Mouse (Mus musculus): Measurements from ENCODE around the gene Olfr1295.

Olfr1295 gene

GRCm38 (mm10) chr2:111569581-111569980, at the start of gene Olfr1295:
Gene Olfr1295, minus strand, starts transcription at chr2:111569681.
- POLR2A ChIA-PET, result no interaction called here

DNA sequence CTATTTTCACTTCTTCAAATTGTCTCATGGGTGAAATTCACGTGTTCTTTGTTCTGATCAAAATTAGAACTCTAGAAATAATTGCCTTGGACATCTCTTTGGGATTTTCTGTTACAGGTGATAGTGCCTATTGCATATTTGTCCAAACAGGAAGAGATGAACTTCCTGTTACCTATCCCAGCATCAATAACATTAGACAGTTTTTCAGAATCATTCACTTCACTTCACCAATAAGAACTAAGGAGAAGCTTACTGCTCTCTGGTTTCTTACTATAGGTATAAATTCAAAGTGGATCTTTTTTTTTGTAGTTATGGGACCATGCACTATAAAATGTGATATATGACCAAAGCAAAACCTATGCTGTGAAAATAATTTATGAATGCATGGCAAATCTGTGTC, 29.3 kb downstream of the Olfr1295 start, which contains the start of gene Olfr1294:
TSS of gene Olfr1294 (minus strand) at position 101 of the 400 bp plus-strand sequence.
- POLR2A ChIA-PET, result no interaction called here

More at GRCm38 (mm10) chr2:111569581-111569980, at the start of gene Olfr1295:
- CTCF ChIA-PET, result no interaction called here

DNA sequence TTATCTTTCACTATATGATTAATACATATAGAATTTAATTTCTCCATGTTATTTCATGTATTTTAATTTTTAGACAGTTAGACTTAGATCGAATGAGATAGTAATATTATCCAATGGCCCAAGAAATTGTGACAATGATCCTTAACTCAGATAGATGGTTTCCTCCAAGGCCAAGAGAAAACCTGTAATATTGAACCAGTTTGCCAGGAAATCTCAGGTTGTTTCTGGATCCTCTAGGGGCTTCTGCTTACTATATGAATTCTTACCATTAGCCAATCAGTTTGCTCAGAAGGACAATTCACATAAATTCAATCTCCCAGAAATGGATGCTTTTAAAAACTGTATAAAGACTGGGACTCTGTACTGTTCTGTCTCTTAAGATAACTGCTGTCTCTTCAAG, 44.6 kb downstream of the Olfr1295 start, which contains the start of gene Olfr1293-ps:
TSS of gene Olfr1293-ps (plus strand) at position 301 of the 400 bp plus-strand sequence.
- ChIA-PET CTCF (no interaction called here), POLR2A (no interaction called here)

More for the DNA sequence above, 29.3 kb downstream of the Olfr1295 start, which contains the start of gene Olfr1294:
- CTCF ChIA-PET, result no interaction called here

DNA sequence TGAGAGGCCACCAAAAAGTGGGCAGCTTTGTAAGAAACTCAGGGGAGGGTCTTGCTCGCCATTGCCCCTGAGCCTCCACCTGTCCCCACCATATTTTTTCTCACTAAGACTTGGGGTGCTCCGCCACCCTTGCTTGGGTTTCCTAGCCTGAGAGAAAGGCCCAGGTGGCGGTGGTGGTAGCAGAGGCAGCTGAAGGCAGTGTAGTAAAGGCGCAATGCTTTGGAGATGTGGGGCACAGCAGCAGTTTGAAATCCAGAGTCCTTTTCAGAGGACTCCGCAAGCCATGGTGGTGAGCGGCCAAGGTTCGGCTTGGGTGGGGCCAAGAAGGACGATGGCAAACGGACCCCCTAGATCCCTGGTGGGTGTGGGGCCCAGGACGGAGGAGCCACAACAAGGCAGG, 52.0 kb downstream of the Olfr1295 start:
- POLR2A ChIA-PET, result no interaction called here
- CTCF ChIA-PET, result no interaction called here

All from embryonic stem cell, embryonic (primary cell).